Mouse (Mus musculus): ENCODE measurements around the gene Ppp1r21.

- TF ChIP-seq TAL1 (IDR thresholded peaks at IDR 0.05; ENCODE audit: low read length) (no peak), GATA1 (IDR thresholded peaks at IDR 0.05; ENCODE audit: low read length) (no peak)
Observed at GRCm38 (mm10) chr17:88583411-88583810, 53.5 kb downstream of the Ppp1r21 start.

Data from erythroblast, embryonic 14.5 days (primary cell).